Mouse (Mus musculus): ENCODE results near the gene Tnfrsf25.

The Tnfrsf25 gene

DNA sequence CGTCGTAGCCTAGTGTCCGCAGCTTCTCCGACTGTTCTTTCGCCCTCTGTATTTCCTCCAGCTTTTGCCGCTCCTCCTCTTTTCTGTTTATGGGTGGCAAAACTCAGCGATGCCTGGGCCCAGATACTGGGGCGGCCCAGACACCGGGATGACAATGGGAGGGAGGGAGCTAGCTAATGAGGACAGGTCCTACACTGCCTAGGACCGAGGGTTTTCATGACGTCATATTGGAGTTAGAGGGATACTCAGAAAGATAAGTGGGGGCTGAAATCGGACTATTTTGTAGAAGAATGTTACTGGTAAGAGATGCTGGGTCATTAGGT, 5.4 kb downstream of the Tnfrsf25 start:
- no peak for DNase-seq (ENCODE audit: low spot score)

DNA sequence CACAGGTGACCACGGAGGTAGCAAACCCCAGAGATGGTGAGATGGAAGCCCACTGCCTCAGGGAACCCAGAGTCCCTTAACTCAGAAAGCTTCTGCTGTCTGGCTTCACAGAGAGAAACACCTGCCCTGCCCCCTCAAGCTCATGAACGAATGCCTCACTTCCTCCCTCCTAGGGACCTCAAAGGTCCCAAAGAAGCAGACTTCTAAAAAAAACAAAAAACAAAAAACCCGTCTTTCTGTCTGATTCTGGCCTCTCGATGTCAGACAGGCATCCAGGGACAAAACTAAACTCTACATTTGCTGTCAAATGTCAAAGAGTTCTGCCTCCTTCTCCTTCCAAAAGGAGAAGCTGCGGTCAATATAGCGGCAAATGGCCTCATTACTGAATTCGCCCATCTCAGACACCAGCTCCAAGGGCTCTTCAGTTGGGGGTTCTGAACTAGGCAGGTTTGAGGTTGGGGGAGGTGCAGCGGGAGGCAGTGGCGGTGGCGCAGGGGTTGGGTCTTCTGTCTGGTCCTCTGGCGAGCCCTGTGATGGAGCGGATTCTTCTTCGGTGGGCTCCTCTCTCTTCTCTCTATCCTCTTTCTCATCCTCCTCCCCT, 8.7 kb downstream of the Tnfrsf25 start:
- no peak for DNase-seq (ENCODE audit: low spot score)

DNA sequence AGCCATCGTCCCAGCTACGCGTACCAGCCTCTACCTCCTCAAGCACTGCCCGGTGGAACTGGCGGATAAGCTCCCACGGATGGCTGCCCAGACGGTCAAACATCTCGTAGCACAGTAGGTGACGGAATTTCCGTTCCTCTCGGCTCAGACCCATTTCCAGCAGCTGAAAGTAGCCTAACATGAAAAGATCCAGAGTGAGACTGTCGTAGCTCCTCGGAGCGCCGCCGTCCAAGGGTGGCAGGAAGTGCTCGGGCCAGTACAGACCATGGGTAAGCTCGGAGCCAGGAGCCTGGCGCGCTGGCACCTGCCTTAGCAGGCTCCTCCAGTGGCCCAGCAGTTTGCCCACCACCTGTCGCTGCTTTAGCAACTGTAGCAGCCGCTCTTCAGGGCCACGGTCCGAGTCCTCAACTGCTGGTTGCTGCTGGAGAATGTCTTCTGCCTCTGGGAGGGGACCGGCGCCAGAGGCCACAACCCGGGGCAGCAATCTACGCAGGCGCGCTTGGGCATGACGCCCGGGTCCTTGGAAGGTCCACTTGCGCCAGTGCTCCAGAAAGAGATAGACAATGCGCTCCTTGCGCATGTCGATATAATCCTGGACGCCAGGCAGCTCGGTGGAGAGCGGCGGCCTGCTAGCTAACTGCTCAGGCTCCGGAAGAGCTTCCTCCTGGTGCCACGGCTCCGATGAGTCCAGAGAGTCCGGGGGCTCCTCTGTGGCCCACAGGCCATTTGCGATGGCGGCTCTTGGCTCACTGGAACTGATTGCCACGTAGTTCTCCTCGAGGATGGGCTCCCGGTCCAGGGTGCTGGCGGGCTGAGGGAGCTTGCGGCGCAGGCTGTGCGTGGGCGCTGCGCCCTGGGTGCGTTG, 9.7 kb downstream of the Tnfrsf25 start:
- no peak for DNase-seq (ENCODE audit: low spot score)

DNA sequence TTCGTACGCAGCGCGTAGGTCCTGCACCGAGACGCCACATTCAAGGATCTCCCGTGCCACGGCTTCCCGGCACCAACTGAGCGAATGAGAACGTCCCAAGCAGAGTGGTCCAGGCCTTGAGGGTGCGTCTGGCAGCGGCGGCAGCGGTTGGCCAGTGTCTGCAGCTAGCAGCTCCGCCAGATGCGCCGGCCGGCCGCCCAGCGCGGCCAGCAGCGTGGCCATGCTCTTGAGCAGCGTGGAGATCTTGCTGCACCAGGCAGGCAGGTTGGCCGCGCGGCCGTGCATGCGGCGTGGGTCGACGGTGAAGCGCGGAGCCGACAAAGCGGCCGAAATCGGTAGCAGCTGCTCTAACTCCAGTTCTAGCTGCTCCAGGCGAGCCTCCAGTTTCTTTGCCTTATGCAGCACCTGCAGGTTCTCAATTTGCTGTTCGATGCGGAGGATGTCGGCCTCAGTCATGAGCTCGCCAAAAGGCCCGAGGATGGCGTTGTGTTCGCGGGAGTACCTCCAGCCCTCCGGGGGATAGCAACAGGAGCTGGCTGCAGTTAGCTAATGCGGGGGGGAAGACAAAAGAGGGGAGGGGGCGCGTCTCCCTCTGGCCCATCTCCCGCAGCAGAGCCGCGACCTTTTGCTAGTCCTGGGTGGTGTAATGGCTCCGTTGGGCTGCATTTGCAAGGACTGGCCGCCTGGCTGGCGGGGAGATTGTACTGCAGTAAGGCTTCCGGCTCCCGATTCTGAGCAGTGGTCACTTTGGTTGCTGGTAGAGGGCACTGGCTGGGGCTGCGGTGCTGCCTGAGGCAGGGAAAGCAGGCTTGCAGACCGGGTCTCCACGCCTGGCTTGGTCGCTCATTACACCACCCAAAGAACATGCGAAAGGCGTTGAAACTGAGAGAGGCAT, 10.5 kb downstream of the Tnfrsf25 start:
- no peak for DNase-seq (ENCODE audit: low spot score)

DNA sequence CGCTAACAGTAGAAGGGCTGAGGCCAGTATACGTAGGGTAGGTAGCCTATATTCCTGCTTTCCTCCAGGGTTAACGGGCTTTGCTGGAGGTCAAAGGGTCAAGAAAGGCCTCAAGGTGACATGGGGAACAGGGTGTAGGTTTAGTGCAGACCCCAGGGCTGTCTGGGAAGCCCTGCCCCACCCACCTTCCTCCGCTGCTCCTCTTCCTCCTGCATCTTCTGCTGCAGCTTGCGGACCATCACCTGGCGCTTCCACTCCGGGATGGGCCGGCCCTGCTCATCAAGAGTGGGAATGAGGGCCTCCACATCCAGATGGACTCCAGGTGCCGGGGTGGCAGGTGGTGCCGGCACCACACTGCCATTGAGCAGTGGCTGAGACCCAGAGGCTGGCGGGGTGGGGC, 12.2 kb downstream of the Tnfrsf25 start:
- DNase-seq (ENCODE audit: low spot score): no peak

DNA sequence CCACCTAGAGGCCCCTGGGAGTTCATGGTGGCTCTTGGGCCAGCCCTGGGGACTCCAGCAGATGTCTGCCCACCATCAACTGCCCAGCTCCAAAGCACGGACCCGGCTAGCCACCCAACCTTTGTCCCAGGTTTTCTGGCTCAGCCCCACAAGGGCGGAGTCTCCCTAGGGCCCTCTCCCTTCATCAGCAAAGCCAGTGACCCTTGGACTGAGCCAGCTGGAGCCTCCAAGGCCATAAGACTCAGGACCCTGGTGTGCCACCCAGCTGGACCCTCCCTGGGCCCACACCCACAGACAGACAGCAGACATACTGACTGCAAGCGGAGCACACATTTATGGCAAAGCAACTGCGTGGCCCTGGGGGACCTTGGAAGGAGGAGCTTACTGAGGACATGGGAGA, 13.1 kb downstream of the Tnfrsf25 start:
- DNase-seq (ENCODE audit: low spot score): peak; percentile 79

DNA sequence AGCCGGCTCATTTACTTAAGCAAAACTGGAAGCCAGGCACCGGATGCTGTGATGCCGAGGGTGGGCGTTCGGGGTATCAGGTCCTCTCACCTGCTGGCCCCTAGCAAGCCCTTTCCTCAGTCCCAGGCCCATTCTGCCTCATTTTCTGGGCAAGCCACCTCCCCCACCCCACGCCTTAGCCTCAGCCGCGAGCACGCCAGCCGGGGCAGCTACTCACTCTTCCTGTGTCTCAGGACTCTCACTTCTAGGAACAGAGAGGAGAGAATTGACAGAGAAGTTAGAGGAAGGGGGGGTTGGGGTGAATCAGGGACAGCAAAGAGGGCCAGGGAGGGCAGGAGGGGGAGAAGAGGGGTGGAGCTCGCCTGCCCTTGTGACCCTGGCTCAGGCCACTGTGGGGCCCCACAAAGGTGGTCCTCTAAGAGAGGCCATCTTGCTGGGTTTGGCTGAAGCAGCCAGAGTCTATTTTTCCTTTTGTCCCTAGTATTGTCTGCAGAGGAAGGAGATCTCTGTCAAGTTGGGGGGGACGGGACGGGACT, 13.7 kb downstream of the Tnfrsf25 start:
- DNase-seq (ENCODE audit: low spot score): peak; percentile 53

DNA sequence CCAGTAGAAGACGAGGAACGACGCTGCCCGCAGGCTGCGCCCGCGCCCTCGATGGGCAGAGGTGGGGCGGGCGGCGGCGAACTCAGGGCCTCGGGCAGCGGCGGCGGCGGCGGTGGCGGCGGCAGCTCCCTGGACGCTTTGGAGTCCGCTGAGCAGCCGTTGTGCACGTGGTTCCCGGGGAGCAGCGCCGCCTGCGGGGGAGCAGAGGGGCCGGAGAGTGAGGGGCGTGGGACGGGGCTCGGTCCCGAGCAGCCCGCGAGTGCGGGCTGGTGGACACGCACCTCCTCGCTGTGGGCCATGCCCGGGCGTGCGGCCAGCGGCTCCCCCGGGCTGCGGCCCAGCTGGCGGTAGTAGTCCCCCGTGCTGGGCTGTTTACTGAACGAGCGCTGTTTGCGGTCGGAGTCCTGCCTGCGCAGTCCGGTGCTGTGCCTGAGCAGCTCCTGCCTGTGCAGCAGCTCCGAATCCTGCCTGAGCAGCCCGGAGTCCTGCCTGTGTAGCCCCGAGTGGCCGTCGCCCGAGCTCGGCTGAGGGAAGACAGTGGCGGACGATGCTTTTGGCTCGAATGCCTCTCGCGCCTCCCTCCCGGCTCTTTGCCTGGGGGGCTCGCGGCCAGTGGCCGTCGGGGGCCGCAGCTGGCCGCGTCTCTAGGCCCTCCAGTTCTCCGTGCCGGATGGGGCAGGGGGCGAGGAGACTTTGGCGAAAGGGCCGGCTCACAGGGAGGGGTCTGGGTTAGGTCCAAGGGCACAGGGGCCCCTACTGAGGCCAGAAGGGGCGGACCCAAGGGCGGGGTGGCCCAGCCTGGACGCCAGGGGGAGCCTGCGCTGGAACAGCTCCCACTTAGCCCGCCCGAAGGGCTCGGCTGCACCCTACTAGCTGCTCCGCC, 15.3 kb downstream of the Tnfrsf25 start:
- DNase-seq (ENCODE audit: low spot score): peak; percentile 83

DNA sequence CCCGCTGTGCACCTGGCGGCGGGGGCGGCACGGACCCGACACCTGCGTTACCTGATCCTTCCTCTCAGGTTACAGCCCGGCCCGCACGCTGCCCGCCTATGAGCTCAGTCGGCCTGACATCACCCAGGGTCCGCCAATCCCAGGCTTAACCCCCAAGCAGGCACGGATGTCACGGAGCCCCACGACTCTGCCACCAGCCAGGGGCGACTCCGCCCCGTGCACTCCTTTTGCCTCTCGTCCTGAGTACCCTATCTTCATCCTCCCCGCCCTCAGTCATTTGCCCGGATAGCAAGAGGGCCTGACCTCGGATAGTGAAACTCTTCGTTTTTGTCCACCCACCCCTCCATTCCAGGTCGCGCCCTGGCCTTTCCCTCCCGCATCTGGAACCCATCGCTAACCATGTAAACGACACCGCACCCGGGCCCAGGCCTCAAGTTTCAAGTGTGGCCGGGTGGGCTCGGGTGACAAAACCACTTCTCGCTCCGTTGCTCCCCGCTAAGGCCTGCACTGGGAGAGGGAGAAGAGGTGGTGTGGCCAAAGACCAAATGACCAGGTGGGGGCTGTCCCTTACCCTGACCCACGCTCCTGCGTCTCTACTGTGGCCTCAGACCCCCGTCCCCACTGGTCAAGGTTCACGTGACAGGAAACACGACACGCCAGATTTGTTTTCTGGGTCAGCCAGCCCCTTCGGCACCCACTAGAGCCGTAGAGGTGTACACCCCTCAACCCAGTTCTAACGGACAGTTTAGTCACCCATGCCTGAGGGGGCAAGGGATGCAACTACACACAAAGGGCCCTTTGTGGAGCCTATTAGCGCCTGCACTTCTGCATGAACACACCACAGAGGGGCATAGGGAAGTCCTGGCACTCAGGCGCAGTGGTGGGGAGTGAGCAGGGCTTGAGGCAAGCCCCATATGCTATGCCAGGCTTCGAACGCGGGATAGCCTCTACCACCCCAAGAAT, 16.4 kb downstream of the Tnfrsf25 start:
- DNase-seq (ENCODE audit: low spot score): peak; percentile 54

DNA sequence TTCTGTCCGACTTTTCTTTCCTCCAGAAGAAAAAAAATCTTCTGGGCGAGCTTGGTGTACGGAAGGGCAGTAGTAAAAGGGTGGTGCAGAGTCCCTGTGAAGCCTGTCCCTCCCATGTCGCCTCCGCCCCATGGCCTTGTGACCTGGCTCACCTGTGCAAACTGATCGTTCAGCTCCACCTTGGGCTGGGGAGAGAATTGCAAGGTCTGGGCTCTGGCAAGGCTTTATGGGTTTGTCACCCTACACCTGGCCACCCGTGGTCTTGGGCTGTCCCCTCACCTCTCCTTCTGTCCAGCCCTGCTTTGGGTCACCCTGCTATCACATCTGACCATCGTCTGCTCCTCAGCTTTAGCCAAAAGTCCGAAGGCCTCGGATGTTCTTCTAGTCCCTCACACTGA, 17.0 kb downstream of the Tnfrsf25 start:
- DNase-seq (ENCODE audit: low spot score): peak; percentile 77

DNA sequence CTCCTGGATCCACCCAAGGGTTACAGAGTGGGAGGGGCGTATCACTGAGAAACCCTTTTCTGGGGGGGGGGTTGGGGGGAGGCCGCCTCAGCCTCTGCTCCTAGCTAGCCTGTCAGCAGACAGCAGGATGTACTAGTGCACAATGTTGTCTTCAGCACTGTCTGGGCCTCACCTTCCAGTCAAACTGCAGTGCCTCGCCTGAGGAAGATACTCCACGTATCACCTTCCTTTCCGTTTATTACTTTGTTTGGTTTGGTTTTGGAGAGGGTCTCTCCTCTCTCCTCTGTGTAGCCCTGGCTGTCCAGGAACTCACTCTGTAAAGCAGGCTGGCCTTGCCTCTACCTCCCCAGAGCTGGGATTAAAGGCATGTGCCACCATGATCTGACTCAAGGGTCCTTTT, 17.5 kb downstream of the Tnfrsf25 start:
- no peak for DNase-seq (ENCODE audit: low spot score)

DNA sequence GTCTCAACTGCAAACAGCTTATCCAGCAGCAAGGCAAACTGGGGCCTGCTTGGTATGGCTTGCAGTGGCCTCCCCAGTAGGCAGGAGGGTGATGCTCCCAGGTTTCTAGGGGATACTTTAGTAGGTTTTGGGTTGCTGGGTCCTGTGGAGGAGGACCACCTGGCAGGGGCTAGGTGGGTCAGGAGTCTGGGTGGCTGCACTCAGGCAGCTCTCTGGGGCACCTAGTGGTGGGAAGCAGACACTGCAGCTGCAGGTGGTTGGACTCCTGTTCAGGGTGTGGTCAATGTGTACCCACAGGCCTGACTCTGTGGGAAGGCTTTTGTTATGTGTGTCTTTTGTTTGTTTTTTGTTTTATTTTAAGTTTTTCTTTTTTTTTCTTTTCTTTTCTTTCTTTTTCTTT, 18.8 kb downstream of the Tnfrsf25 start:
- DNase-seq (ENCODE audit: low spot score): peak; percentile 61

DNA sequence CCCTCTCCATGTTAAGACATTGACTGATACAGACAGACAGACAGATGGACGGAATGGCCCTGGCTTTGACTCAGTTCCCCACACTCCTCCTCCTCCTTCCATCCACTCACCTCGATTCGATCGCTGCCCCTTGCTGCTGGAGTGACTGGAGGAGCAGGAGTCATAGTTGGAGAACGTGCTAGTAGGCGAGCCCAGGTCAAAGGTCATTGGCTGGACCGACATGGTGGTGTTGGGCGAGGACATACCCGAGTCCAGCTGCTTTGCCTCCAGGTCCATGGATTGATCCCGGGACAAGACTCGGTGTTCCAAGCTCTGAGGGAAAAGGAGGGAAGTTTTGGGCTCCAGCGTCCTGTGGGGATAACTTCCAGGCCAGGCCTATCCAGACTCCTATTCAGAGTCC, 19.6 kb downstream of the Tnfrsf25 start:
- peak; percentile 56 for DNase-seq (ENCODE audit: low spot score)

DNA sequence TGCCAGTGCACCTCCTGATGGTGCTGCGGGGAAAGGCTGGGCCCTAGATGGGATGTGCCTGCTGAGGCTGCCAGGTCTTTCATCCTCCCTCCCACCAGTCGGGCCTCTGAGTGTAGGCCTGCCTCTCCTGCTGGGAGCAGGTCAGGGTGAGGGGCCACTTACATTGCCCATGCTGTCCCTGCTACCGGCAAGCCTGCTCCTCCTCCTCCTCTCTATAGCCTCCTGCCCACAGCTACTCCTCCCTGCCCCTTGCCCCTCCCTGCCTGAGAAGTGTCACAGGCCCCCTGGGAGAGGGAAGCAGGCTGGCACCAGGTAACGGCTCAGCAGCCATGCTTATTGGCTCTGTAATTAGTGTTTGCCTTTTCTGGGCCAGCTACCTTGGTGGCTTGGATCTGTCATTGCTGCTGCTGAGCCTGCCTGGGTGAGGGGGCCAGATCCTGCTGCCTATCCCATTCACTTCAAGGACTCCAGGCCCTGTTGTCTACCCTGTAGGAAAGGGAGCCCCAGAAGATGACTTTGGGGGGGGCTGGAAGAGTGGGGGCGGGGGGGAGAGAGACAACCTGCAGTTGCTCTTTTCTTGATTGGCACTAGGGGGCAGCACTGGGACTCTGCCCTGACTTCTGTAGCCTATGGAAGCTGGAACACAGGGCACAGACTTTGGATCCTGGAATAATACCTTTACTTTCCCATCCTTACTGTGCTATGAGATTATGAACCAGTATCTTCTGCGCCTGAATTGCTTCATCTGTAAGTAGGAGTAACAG, 20.6 kb downstream of the Tnfrsf25 start:
- no peak for DNase-seq (ENCODE audit: low spot score)

DNA sequence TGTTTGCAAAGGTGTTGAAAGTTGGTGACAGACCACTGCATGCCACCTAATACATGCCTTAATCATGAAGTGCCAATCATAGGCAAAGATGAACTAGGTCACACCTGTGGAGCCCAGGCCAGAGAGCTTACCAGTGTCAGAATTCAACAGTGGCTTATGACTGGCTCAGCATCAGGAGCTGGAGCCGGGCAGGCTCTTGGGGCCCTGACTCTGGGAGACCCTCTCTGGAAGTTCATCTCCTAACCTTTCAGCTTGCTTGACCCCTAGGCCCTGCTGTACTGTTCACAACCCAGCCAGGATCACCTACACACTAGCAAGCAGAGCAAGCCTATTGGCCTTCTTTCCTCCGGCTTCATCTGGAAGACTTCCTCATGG, 21.1 kb downstream of the Tnfrsf25 start:
- no peak for DNase-seq (ENCODE audit: low spot score)

DNA sequence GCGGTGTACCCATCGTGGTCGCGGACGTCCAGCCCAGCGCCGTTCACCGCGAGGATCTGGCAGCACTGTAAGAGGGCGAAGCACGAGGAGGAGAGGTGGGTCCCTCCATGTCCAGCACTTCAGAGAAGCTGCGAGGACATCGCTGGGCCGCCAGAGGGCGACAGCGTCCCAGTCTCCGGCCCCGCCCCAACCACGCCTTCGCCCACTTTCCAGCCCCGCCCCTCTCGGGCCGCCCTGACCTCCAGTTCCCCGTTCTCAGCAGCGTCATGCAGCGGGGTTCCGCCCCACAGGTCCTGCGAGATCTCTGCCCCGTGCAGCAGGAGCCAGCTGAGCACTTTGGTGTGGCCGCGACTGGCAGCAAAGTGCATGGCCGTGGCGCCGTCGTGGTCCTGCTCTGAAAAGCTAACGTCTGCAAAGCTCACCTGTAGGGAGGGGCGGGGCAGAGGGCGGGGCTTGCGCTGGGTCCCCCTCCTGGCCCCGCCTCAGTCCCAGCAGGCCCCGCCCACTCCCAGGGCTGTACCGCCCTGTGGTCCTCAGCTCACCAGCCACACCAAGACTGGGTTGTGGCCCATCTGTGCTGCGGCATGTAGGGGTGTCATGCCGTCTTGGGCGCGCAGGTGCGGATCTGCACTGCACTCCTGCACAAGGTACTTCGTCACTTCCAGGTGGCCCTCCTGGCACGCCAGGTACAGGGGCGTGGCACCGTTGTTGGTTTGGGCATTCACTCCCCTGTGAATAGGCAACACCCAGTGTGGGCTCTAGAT, 22.9 kb downstream of the Tnfrsf25 start:
- DNase-seq (ENCODE audit: low spot score): peak; percentile 91

DNA sequence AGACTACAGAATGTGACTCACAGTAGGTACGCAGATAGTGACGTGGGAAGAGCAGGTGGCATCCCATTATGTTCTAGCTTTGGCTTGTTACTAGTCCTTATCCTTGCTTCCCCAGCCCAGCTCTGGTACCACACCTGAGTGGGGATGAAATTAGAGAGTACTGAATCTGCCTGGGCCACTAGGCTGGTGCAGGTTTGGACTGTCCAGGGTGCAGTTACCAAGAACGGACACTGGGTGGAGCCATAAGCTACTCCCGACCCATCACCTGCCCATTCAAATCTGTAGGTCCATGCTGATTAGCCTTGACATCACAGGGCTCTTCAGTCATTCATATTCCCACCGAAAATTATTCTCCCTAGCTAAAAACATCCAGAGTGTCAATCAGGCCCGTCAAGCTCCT, 24.7 kb downstream of the Tnfrsf25 start:
- DNase-seq (ENCODE audit: low spot score): no peak

DNA sequence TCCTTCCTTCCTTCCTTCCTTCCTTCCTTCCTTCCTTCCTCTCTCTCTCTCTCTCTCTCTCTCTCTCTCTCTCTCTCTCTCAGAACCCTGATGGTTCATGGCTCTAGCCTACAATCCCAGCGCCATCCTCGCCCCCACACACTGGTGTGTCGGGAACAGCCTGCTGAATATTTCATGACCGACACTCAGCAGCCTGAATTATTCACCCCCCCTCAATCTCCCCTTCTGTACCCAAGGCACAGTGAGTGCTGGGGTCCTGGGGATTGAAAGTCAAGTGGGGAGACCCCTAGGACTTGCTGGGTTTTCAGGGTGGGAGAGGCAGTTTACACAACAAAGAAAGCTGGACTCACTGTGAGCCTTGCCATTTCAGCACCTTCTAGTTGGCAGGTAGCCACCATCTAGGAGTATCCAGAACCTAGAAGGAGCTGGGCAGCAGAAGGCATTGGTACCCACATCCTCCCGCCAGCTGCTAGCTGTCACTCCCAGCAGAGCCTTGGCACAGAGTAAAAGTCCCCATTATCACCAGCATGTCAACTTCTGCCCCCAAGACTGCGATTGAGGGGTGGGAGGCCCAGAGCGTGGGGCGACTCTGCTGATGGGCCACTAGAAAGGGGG, 25.9 kb downstream of the Tnfrsf25 start:
- DNase-seq (ENCODE audit: low spot score): no peak
